Mouse (Mus musculus) embryonic facial prominence, embryonic 13.5 days (tissue): ENCODE data around the gene Mgmt. TPM values are rescaled to one million over a fixed set of nuclear protein-coding genes. Genes with fewer than 3 reads are reported as not detected.

Source experiments
- ATAC-seq: fragments of 200-750 bp; cut with Nextera tagmentation; 2 replicates; pipeline ENCODE4 v1.8.0; 2017; ENCODE audit warnings: low read depth; ENCODE audit not compliant: insufficient number of reproducible peaks, insufficient read depth, low FRiP score, low TSS enrichment
- H3K27ac ChIP-seq: fragments of 300-500 bp; sonication (generic); 2 replicates; pipeline ENCODE4 v1.5.1; 2015; ENCODE audit warnings: moderate library complexity, mild to moderate bottlenecking, inconsistent platforms
- H3K27me3 ChIP-seq: fragments of 300-500 bp; sonication (generic); 2 replicates; pipeline ENCODE4 v1.6.1; 2015; ENCODE audit warnings: mild to moderate bottlenecking, inconsistent platforms
- H3K36me3 ChIP-seq: fragments of 300-500 bp; sonication (generic); 2 replicates; pipeline ENCODE4 v1.6.1; 2015; ENCODE audit warnings: mild to moderate bottlenecking, inconsistent platforms
- H3K4me1 ChIP-seq: fragments of 300-500 bp; sonication (generic); 2 replicates; pipeline ENCODE4 v1.6.1; 2015; ENCODE audit warnings: inconsistent platforms
- H3K4me2 ChIP-seq: fragments of 300-500 bp; sonication (generic); 2 replicates; pipeline ENCODE4 v1.6.1; 2015; ENCODE audit warnings: moderate library complexity, mild to moderate bottlenecking, inconsistent platforms
- H3K4me3 ChIP-seq: fragments of 300-500 bp; sonication (generic); 2 replicates; pipeline ENCODE4 v1.5.1; 2015; ENCODE audit warnings: mild to moderate bottlenecking, inconsistent platforms
- H3K9ac ChIP-seq: fragments of 300-500 bp; sonication (generic); 2 replicates; pipeline ENCODE4 v1.6.1; 2015; ENCODE audit warnings: mild to moderate bottlenecking, inconsistent platforms
- H3K9me3 ChIP-seq: fragments of 300-500 bp; sonication (generic); 2 replicates; pipeline ENCODE4 v1.6.1; 2016; ENCODE audit warnings: inconsistent platforms
- WGBS: fragments of 180-500 bp; shearing (Covaris S2); methylation state at CpG from one replicate; pipeline ENCODE4 v1.1.7; 2015; ENCODE audit warnings: mixed read lengths; 5-methylcytosine and 5-hydroxymethylcytosine counted together
- polyA plus RNA-seq: library from polyadenylated mRNA; unstranded; fragments of >200 nt; fragmentation: Nextera tagmentation; extraction: Ambion mirVana; gene quantifications from 2 replicates; pipeline ENCODE4 v1.2.1, GENCODE M21; 2015

Mgmt gene
- 6.7 and 7.1 TPM in 2 replicates for polyA plus RNA-seq

DNA sequence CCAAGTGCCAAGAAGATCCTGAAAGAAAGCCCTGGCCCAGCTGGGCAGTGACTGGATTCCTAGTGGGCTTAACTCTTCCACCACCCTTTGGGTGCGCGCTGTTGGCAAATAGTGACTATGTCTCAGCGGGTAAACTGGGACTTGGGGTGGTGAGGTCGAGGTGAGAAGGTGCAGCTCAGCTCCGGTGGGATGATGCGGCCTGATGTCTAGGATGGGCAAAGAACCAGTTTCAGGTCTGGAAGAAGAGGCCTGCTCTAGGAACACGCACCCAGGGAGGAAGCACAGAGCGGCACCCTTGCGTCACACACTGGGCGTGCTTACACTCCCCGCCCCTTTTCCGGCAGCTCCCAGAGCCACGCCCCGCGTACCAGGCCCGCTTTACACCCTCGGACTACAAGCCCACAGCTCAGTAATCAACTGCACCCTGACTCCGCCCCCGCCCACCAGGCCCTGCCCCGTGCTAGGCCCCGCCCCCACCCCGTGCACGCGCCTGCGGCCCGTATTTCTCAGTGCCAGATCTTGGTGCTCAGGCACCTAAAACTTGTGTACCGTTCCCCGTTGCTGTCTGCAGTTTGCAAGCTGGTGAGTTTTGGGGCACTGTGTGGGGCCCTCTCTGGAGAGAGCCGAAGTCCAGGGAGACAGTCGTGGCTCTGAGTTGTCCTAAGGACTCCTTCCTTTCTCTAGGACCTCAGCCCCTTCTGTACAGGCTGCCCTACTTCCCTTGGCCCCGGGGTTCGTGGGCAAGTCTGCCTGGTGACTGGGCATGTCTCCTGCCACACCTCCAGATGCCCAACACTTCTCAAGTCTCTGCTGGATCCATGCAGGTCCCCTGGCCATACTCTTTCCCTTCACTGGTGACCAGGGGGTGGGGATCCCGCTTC, at the start of gene Mgmt:
TSS of gene Mgmt (plus strand) at position 509 of the 881 bp plus-strand sequence.
- H3K9me3 ChIP-seq = no peaks in the 10 kb centered on the region
- H3K27ac ChIP-seq = peak within 1 kb of the TSS; percentile 73
- peak; percentile 98 for ATAC-seq
- H3K4me2 ChIP-seq = peak within 1 kb of the TSS; percentile 66
- H3K36me3 ChIP-seq = no peaks in the 10 kb centered on the region
- H3K27me3 ChIP-seq = no peaks in the 10 kb centered on the region
- WGBS = 11% methylated on average over 33 of the region's 33 CpGs
- peaks cover 14% of the 10 kb centered on the region for H3K4me1 ChIP-seq
- H3K4me3 ChIP-seq = peak within 1 kb of the TSS; percentile 39
- peak within 1 kb of the TSS; percentile 71 for H3K9ac ChIP-seq

DNA sequence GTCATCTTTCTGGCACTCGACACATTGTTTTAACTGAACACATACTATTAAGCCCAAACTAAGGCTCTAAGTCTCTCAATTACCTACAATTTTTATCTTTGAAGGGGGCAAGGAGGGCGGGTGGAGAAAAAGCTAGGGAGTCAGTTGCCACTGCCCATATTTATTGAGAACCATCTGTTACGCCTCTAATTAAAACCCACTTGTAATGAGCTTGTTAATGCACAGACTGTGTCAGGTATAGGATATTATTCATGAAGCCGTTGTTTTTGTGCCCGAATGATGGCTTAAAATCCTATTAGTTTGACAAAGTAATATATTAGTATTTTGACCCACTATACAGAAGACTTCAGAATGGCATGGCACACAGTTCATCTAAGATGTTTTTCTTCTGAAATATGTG, 49.6 kb upstream of the Mgmt start:
- Histone ChIP-seq H3K36me3 (no peaks in the 10 kb centered on the region), H3K9ac (no peak overlapping the region), H3K4me2 (no peak overlapping the region), H3K9me3 (no peaks in the 10 kb centered on the region), H3K4me3 (no peak overlapping the region), H3K27me3 (peaks cover 6% of the 10 kb centered on the region; the same call in 1 of the 2 replicates), H3K4me1 (peaks cover 23% of the 10 kb centered on the region), H3K27ac (no peak overlapping the region)
- 73% methylated on average over 5 of the region's 5 CpGs for WGBS
- ATAC-seq = no peak

DNA sequence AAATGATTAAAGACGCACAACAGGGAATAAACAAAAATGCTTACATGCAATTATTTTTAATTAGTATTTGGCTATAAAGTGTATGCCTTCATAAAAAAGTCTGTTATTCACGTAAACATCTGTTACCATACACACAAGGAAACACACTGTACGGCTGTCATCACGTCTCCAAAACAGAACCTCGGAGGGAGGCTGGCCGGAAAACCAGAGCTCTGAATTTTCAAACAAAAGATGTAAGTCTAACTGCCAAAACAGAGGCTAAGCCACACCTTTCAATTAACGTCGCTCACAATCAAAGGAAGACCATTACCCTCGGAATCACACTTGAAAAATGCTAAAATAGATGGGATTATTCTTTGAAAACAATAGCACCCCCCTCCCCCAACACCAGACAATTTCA, 49.1 kb upstream of the Mgmt start:
- Histone ChIP-seq H3K9me3 (no peaks in the 10 kb centered on the region), H3K27ac (0 out of 2 replicates have a peak overlapping the region, but pooled peaks have one; percentile 28), H3K4me3 (no peak overlapping the region), H3K27me3 (peaks cover 6% of the 10 kb centered on the region; the same call in 1 of the 2 replicates), H3K36me3 (no peaks in the 10 kb centered on the region), H3K4me1 (peaks cover 18% of the 10 kb centered on the region), H3K9ac (no peak overlapping the region), H3K4me2 (no peak overlapping the region)
- no peak for ATAC-seq
- WGBS = 35% methylated on average over 9 of the region's 9 CpGs

DNA sequence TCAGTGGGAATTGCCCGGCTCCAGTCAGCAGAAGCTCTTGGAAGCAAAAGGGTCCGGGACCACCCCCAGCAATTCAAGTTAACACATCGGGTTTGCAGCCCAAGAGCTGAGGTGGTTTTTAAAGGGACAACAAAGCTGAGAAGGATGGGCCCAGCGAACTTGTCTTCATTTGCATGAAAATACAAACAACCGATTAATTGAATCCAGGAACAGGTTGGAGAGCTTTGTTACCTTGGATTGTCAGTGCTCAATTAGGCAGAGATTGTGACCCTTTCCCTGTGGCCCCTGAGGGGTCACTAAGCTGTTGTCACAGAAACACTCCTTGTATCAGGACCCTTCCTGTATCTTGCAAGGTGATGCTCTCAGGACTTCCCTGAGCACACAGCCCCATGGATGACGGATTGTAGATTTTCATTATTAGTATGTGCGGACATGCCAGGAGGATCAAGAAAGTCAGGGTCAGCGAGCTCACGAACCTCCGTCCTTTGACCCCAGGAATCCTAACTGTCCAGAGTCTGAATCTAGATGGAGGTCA, 48.3 kb upstream of the Mgmt start:
- no peak overlapping the region for H3K4me3 ChIP-seq
- H3K4me1 ChIP-seq = peaks cover 10% of the 10 kb centered on the region
- H3K36me3 ChIP-seq = no peaks in the 10 kb centered on the region
- H3K9me3 ChIP-seq = no peaks in the 10 kb centered on the region
- H3K27me3 ChIP-seq = peaks cover 6% of the 10 kb centered on the region; the same call in 1 of the 2 replicates
- no peak overlapping the region for H3K27ac ChIP-seq
- no peak overlapping the region for H3K4me2 ChIP-seq
- no peak overlapping the region for H3K9ac ChIP-seq
- no peak for ATAC-seq
- 48% methylated on average over 10 of the region's 10 CpGs for WGBS

DNA sequence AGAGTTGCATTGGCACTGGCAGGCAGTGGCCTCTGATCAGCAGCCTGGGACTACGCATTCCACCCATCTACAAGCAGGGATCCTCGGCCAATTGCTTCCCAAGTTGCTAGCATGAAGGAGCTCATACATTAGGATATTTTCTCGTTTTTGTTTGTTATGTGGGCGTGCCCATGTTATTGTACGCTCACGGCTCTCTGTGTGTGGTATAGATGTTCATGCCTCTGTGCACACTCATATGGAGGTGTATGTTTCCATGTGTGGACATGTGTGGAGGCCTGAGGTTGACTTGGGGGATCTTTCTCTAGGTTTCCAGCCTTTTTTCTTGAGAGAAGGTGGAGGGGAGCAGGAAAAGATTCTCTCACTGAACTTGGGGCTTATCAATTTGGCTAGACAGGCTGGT, 46.8 kb upstream of the Mgmt start:
- Histone ChIP-seq H3K27ac (no peak overlapping the region), H3K9me3 (no peaks in the 10 kb centered on the region), H3K27me3 (peaks cover 6% of the 10 kb centered on the region; the same call in 1 of the 2 replicates), H3K36me3 (no peaks in the 10 kb centered on the region), H3K4me1 (peaks cover 5% of the 10 kb centered on the region), H3K9ac (no peak overlapping the region), H3K4me2 (no peak overlapping the region), H3K4me3 (no peak overlapping the region)
- 88% methylated on average over 6 of the region's 6 CpGs for WGBS
- ATAC-seq = no peak

DNA sequence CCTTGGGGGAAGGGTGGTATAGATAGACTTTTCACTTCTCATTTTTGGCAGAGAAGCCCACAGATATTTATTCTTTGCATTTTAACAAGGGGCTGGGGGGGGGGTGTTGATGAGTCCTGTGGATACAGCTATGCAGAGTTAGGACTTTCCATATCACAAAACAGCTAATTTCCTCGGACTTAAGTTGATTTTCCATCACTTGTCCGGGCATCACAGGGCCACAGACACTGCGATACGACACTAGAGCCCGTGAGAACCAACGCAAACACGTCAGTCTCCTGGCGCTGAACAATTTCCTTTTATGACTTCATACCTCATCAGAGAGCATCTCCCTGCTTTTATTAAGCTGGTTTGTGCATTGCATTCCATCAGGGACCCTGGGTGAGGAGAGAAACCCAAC, 45.7 kb upstream of the Mgmt start:
- Histone ChIP-seq H3K27me3 (peaks cover 6% of the 10 kb centered on the region; the same call in 1 of the 2 replicates), H3K27ac (no peak overlapping the region), H3K4me2 (no peak overlapping the region), H3K4me1 (peaks cover 5% of the 10 kb centered on the region), H3K9ac (no peak overlapping the region), H3K4me3 (no peak overlapping the region), H3K9me3 (no peaks in the 10 kb centered on the region), H3K36me3 (no peaks in the 10 kb centered on the region)
- no peak for ATAC-seq
- WGBS = 80% methylated on average over 8 of the region's 8 CpGs

DNA sequence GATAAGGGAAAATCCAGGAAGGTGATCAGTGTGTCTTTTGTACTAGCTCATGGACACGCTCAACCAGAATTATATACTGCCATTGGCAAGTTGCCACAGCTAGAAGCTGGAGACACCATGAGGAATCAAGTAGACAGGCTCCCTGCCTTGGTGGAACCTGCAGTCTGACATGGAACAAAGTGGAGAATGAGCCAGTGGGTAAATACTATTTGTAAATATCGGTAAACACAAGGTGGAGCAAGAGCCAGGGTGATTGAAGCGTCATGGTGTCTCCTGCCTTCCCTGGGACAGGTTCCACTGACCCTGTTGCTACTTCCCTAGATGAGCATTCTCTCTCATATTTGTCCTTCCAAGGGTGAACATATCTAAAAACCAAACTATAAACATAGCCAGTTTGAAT, 44.6 kb upstream of the Mgmt start:
- no peak overlapping the region for H3K9ac ChIP-seq
- H3K9me3 ChIP-seq = no peaks in the 10 kb centered on the region
- H3K27me3 ChIP-seq = peaks cover 6% of the 10 kb centered on the region; the same call in 1 of the 2 replicates
- H3K4me3 ChIP-seq = no peak overlapping the region
- ATAC-seq = no peak
- H3K36me3 ChIP-seq = no peaks in the 10 kb centered on the region
- peaks cover 5% of the 10 kb centered on the region for H3K4me1 ChIP-seq
- no peak overlapping the region for H3K27ac ChIP-seq
- 84% methylated on average over 3 of the region's 3 CpGs for WGBS
- no peak overlapping the region for H3K4me2 ChIP-seq

DNA sequence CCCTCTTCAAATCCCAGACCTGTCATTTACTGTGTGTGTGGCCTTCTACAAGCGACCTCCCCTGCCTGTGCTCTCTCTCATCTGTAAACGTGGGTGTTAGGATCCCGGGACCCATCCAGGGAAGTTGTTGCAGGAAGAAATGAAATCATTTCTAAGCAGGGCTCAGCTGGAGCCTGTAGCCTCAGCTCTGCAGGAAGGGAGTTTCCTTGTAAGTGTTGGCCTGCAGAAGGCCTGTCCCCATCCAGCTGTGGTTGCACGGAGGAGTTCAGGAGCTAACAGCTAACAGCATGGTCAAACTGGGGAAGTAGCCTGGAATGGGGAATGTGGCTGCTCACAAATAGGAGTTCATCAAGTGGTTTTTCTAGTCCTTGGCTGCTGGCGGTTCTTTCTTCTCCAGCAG, 44.1 kb upstream of the Mgmt start:
- Histone ChIP-seq H3K4me1 (peaks cover 4% of the 10 kb centered on the region), H3K4me3 (no peak overlapping the region), H3K36me3 (no peaks in the 10 kb centered on the region), H3K4me2 (no peak overlapping the region), H3K27me3 (peaks cover 6% of the 10 kb centered on the region; the same call in 1 of the 2 replicates), H3K27ac (no peak overlapping the region), H3K9me3 (no peaks in the 10 kb centered on the region), H3K9ac (no peak overlapping the region)
- ATAC-seq = no peak
- WGBS = 55% methylated on average over 5 of the region's 5 CpGs

DNA sequence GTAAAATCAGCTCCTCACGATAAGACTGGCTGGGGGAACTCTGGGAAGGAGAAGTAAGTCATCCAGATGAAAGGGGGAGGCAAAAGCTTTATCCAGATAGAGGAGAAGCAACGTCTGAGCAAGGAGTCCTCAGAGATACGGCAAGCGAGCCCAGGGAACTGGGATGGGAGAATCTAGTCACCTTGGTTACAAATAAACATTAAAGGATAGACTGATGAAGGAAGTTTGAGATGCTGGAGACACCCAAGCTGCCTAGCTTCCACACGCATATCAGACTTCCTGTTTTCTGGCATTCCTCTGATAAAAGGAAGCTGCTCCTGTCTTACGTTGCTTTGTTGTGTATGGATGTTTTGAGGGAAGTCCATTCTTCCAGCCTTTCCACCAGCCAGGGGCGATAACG, 42.5 kb upstream of the Mgmt start:
- Histone ChIP-seq H3K9me3 (no peaks in the 10 kb centered on the region), H3K27me3 (no peaks in the 10 kb centered on the region; the same call in 1 of the 2 replicates), H3K27ac (no peak overlapping the region), H3K4me1 (no peaks in the 10 kb centered on the region), H3K4me2 (no peak overlapping the region), H3K4me3 (no peak overlapping the region), H3K36me3 (no peaks in the 10 kb centered on the region), H3K9ac (no peak overlapping the region)
- WGBS = 76% methylated on average over 8 of the region's 8 CpGs
- no peak for ATAC-seq

DNA sequence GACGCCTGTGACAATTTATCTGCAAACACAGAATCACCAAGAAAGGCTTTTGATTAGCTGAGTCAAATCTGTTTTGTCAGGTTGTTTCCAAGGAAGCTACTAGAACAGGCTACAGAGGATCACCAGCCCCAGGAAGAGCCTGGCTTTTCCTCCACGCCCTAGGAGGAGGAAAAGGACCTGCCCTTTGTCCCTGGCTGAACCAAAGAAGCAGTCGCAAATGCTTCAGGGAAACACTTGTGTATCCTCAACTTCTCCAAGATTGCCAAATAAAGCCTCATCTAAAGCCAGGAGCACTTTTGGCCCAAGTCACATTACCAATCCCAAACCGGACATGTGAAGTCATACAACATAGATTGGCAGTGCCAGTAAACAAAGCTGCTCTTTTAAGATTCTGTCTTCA, 41.7 kb upstream of the Mgmt start:
- no peak overlapping the region for H3K9ac ChIP-seq
- H3K4me3 ChIP-seq = no peak overlapping the region
- H3K9me3 ChIP-seq = no peaks in the 10 kb centered on the region
- no peak overlapping the region for H3K27ac ChIP-seq
- H3K4me1 ChIP-seq = no peaks in the 10 kb centered on the region
- no peaks in the 10 kb centered on the region for H3K27me3 ChIP-seq
- ATAC-seq = no peak
- no peaks in the 10 kb centered on the region for H3K36me3 ChIP-seq
- 59% methylated on average over 4 of the region's 4 CpGs for WGBS
- no peak overlapping the region for H3K4me2 ChIP-seq

DNA sequence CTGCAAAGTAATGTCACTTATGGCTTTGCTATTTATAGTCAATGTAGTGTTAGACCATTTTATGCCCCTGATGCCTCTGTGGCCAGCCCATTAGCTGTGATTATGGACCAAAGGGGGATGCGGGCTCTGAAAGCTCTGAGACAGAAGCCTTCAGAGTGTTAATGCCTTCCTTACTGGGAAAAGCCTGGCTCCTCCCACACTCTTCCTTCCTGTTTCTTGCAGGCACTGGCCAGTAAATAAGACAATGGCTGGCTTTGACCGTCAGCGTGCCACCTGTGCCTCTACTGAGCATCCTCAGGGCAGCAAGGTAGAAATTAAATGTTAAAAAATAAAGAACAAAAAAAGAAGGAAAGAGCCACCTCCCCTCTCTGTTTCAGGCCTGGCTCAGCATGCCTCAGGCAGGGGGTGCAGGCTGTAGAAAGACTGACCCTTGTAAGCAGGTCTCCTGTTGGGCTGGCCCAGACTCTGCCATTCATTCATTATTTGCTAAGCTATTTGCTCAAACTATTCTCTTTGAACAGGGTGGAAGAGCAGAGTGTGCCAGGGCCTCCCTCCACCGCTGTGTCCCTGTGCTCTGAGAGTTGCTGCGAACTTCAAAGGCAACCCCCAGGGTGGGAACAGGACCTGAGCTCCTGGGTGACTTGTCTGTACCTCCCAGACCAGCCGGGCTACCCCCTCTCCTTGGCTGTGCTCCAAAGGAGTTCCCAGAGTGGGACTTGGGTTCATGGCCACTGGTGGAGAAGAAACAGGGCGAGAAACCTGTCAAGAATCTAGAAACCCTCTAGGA, 29.5 kb upstream of the Mgmt start:
- H3K4me1 ChIP-seq = peaks cover 10% of the 10 kb centered on the region; the same call in 1 of the 2 replicates

More for the DNA sequence above, 29.5 kb upstream of the Mgmt start:
- Histone ChIP-seq H3K27me3 (peaks cover 16% of the 10 kb centered on the region; the same call in 1 of the 2 replicates), H3K9me3 (no peaks in the 10 kb centered on the region), H3K4me3 (no peak overlapping the region), H3K27ac (no peak overlapping the region), H3K36me3 (no peaks in the 10 kb centered on the region), H3K4me2 (no peak overlapping the region), H3K9ac (no peak overlapping the region)
- 25% methylated on average over 7 of the region's 7 CpGs for WGBS
- no peak for ATAC-seq
